Mouse (Mus musculus) limb, embryonic 12.5 days (tissue): ENCODE measurements at regions not wholly inside any gene's neighbourhood (a gene's known extent, or its start where the extent isn't known, plus 50 kb on each side); places are given as distances from the start of the nearest gene placed in this dataset.

Experiments
- ATAC-seq: fragments of 200-750 bp; cut with Nextera tagmentation; 2 replicates; pipeline ENCODE4 v1.8.0; 2017; ENCODE audit warnings: low read depth, moderate TSS enrichment; ENCODE audit not compliant: insufficient number of reproducible peaks, insufficient read depth, low FRiP score, low TSS enrichment
- H3K27ac ChIP-seq: fragments of 300-500 bp; sonication (generic); 2 replicates; pipeline ENCODE4 v1.5.1; 2016; ENCODE audit warnings: mild to moderate bottlenecking, moderate library complexity
- H3K27me3 ChIP-seq: fragments of 300-500 bp; sonication (generic); 2 replicates; pipeline ENCODE4 v1.6.1; 2016; ENCODE audit warnings: mild to moderate bottlenecking, moderate library complexity
- H3K36me3 ChIP-seq: fragments of 300-500 bp; sonication (generic); 2 replicates; pipeline ENCODE4 v1.6.1; 2016; ENCODE audit warnings: mild to moderate bottlenecking, moderate library complexity
- H3K4me1 ChIP-seq: fragments of 300-500 bp; sonication (generic); replicated peaks from 2 replicates; pipeline ENCODE4 v1.6.1; 2016
- H3K4me2 ChIP-seq: fragments of 300-500 bp; sonication (generic); 2 replicates; pipeline ENCODE4 v1.6.1; 2016; ENCODE audit warnings: mild to moderate bottlenecking, moderate library complexity
- H3K4me3 ChIP-seq: fragments of 300-500 bp; sonication (generic); replicated peaks from 2 replicates; pipeline ENCODE4 v1.5.1; 2016; ENCODE audit warnings: mild to moderate bottlenecking
- H3K9ac ChIP-seq: fragments of 300-500 bp; sonication (generic); replicated peaks from 2 replicates; pipeline ENCODE4 v1.6.1; 2016; ENCODE audit warnings: mild to moderate bottlenecking, moderate library complexity
- H3K9me3 ChIP-seq: fragments of 300-500 bp; sonication (generic); 2 replicates; pipeline ENCODE4 v1.6.1; 2016; ENCODE audit warnings: mild to moderate bottlenecking, moderate library complexity
- WGBS: fragments of 180-500 bp; shearing (Covaris S2); methylation state at CpG from one replicate; pipeline ENCODE4 v1.1.7; 2016; 5-methylcytosine and 5-hydroxymethylcytosine counted together

DNA sequence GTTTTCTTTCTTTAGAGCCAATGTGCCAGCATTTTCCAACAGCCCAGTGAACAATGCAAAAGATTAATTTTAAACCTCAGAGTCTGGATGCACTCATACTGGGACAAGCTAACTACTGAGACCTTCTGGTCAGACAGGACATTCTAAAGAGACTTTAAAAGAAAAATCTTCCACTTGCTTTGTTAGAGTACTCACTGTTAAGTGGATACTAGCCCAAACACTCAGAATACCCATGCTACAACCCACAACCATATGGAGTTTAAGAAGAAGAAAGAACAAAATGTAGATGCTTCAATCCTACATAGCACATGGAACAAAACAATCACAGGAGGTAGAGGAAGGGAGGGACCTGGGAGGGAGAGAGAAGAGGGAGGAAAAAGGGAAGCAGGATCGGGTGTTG, 167.3 kb upstream of the Slc35b3 start:
- no peaks in the 10 kb centered on the region for H3K9me3 ChIP-seq
- no peak overlapping the region for H3K4me2 ChIP-seq
- no peak overlapping the region for H3K27ac ChIP-seq

DNA sequence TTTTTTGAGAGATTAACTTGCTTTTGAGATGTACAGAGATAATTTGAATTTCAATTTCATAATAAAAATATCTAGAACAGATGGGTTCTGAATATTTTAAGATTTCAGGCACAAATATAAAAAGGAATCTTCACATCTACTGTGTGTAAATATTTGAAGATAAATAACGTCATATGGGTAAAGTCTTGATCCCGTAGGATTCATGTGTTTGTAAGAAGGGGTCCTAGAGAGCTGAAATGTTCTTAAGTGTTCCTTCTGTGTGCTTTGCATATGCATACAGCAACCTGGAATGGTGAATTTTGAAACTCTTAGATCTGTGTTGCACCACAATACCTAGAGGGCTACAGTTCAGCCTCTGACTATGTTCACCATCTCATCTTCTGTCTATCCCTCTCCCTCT, 131.4 kb upstream of the Slc35b3 start:
- no peak for ATAC-seq
- no peaks in the 10 kb centered on the region for H3K4me1 ChIP-seq
- H3K4me3 ChIP-seq = no peak overlapping the region
- H3K27ac ChIP-seq = no peak overlapping the region
- H3K27me3 ChIP-seq = no peaks in the 10 kb centered on the region
- no peak overlapping the region for H3K9ac ChIP-seq
- WGBS = 94% methylated on average over 2 of the region's 2 CpGs
- H3K4me2 ChIP-seq = no peak overlapping the region
- no peaks in the 10 kb centered on the region for H3K9me3 ChIP-seq
- H3K36me3 ChIP-seq = no peaks in the 10 kb centered on the region

More for the DNA sequence above, 167.3 kb upstream of the Slc35b3 start:
- no peak for ATAC-seq
- Histone ChIP-seq H3K4me1 (no peaks in the 10 kb centered on the region), H3K27me3 (no peaks in the 10 kb centered on the region), H3K9ac (no peak overlapping the region), H3K36me3 (no peaks in the 10 kb centered on the region), H3K4me3 (no peak overlapping the region)
- WGBS = 71% methylated on average over 1 of the region's 1 CpGs

DNA sequence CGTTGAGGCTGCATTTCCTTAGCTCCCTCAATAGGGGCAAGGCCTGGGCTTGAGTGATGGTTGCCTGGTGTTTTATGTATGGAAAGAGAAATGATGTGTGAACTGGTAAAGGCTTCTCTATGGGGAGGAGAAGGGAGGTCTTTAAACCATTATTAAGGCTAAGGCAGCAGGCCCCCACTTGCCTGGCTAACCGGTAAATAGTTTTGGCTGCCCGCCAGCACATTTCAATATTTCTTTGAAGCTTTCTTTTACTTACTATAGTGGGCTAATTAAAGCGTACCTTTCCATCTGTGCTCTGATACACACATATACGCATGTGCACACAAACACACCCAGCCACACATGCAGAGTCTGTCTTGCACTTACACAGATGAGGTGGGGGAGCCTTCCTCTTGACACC, 123.9 kb upstream of the Slc35b3 start:
- no peak overlapping the region for H3K27ac ChIP-seq
- no peak overlapping the region for H3K4me3 ChIP-seq
- H3K36me3 ChIP-seq = no peaks in the 10 kb centered on the region
- ATAC-seq = peak; percentile 84
- H3K9ac ChIP-seq = no peak overlapping the region
- no peak overlapping the region for H3K4me2 ChIP-seq
- 34% methylated on average over 5 of the region's 5 CpGs for WGBS
- H3K9me3 ChIP-seq = no peaks in the 10 kb centered on the region
- no peaks in the 10 kb centered on the region for H3K27me3 ChIP-seq
- peaks cover 5% of the 10 kb centered on the region; the same call in 1 of the 2 replicates for H3K4me1 ChIP-seq

DNA sequence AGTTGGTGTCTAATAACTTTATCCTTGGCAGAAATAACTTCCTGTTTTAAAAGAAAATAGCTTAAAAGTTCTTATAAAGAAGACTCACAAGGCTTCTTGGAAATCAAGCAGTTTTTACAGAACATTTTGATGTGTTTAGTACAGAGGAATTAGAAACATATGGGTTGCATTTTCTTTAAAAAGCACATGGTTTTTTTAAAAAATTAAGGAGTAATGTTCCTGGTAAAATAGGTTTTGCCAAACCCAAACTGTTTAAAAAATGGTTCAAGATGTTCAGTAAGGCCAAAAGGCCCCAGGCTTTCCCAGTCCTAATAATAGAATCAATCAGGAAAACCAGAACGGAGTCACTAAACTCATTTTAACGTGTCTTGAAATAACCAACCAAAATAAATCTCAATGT, 113.5 kb upstream of the Slc35b3 start:
- Histone ChIP-seq H3K9me3 (no peaks in the 10 kb centered on the region), H3K27me3 (no peaks in the 10 kb centered on the region), H3K4me2 (no peak overlapping the region), H3K9ac (no peak overlapping the region), H3K27ac (no peak overlapping the region), H3K4me3 (no peak overlapping the region), H3K36me3 (no peaks in the 10 kb centered on the region), H3K4me1 (peaks cover 8% of the 10 kb centered on the region)
- 10% methylated on average over 2 of the region's 2 CpGs for WGBS
- no peak for ATAC-seq

DNA sequence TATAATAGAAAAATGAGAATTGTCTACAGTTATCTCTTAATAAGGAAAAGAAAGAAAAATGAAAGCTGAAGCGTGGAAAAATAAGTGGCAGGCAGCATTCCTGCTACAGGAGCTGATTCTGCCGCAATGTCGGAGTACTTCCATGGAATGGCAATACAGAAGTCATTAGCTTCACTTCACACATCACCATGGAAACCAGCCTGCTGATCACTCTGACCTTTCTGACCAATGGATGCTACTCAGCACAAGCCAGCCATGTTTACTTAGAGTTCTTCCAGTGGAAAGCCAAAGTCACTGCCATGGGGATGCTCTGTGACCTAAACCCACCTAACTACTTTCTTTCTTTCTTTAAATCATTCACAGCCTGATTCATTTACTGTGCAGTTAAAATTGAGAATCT, 71.6 kb upstream of the Slc35b3 start:
- H3K4me3 ChIP-seq = no peak overlapping the region
- peaks cover 6% of the 10 kb centered on the region; the same call in 1 of the 2 replicates for H3K9me3 ChIP-seq
- ATAC-seq = no peak
- H3K36me3 ChIP-seq = no peaks in the 10 kb centered on the region
- H3K27me3 ChIP-seq = no peaks in the 10 kb centered on the region
- 0 out of 2 replicates have a peak, but pooled peaks cover 4% of the 10 kb centered on the region for H3K4me1 ChIP-seq
- no peak overlapping the region for H3K4me2 ChIP-seq
- no peak overlapping the region for H3K9ac ChIP-seq
- H3K27ac ChIP-seq = no peak overlapping the region
- 76% methylated on average over 3 of the region's 3 CpGs for WGBS

DNA sequence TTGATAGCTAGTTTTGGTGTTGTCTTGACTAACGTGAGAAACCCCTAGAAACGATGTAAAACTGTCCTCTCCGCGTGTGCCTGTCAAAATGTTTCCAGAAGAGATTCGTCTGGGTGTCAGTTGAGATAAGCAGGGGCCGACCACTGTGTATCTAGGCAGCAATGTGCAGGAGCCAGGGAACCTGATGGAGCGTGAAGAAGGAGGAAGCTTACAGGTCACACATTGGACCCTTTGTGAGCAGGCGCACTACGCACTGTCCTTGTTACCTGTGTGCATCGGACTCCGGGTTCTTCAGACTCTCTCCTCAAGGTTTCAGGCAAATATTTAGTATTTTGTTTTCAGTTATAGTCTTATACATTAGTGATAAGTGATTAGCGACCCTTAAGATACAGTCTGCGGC, 59.5 kb upstream of the Slc35b3 start:
- WGBS = 90% methylated on average over 13 of the region's 13 CpGs
- Histone ChIP-seq H3K9me3 (no peaks in the 10 kb centered on the region), H3K4me2 (no peak overlapping the region), H3K36me3 (no peaks in the 10 kb centered on the region), H3K4me3 (no peak overlapping the region), H3K27me3 (no peaks in the 10 kb centered on the region), H3K9ac (no peak overlapping the region), H3K27ac (no peak overlapping the region), H3K4me1 (peaks cover 6% of the 10 kb centered on the region; the same call in 1 of the 2 replicates)
- ATAC-seq = no peak

DNA sequence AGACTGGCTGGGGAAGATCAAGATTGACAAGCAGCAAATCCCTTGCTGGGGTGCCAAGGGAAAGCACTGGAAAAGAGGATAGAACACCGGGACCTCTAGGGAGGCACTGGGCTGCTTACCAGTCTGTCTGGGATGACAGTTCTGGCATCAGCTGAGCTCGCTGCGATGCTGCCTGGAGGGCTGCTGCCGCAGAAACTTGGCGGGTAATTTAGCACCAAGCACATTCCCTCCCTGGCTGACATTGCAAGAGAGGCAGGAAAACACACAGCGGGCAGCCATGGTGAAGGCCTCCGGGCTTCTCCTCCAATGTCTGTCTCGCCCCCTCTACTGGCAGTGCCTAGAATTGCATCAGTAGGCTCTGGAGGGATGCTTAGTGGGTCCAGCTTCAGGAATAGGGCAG, 51.0 kb upstream of the Slc35b3 start:
- H3K9ac ChIP-seq = no peak overlapping the region
- H3K4me3 ChIP-seq = peak overlapping the region; percentile 19; the same call in 1 of the 2 replicates
- WGBS = 7% methylated on average over 8 of the region's 8 CpGs
- H3K36me3 ChIP-seq = no peaks in the 10 kb centered on the region
- H3K4me2 ChIP-seq = peak overlapping the region; percentile 52
- H3K27me3 ChIP-seq = no peaks in the 10 kb centered on the region
- no peak for ATAC-seq
- peaks cover 15% of the 10 kb centered on the region for H3K4me1 ChIP-seq
- no peak overlapping the region for H3K27ac ChIP-seq
- H3K9me3 ChIP-seq = no peaks in the 10 kb centered on the region
